8 mouse cellular contexts compared by ENCODE assay signal in genomic region chr3:152191791-152192237, GRCm38 (mm10). TPM values are rescaled to one million over a fixed set of nuclear protein-coding genes. Genes with fewer than 3 reads are reported as not detected.
DNase-seq lines count a peak whose midpoint lies in the region; TF ChIP-seq lines count a peak whose summit lies in the region.

No protein-coding gene starts in this region.

- no peaks in the 10 kb centered on the region for H3K36me3 ChIP-seq in kidney, adult 2 months (ENCODE audit: control insufficient read depth, insufficient read depth, low read length)
- no peaks in the 10 kb centered on the region for H3K36me3 ChIP-seq in splenic B cell, adult 2 months (ENCODE audit: control insufficient read depth, insufficient read depth, low read length, poor library complexity, severe bottlenecking)

- 1% methylated on average over 6 of the region's 6 CpGs for WGBS in kidney, adult 2 months

- peak overlapping the region; percentile 93 for H3K27ac ChIP-seq in kidney, adult 2 months (ENCODE audit: insufficient read depth, low read depth, low read length)

- peaks cover 14% of the 10 kb centered on the region for H3K4me1 ChIP-seq in kidney, adult 2 months (ENCODE audit: control insufficient read depth, insufficient read depth, low read length)

- peak; percentile 12; the same call in 1 of the 2 replicates for TF ChIP-seq CTCF in kidney, adult 2 months (conservative IDR thresholded peaks at IDR 0.05; ENCODE audit: insufficient read depth, insufficient read length, low read depth, low read length)

- peak overlapping the region; percentile 37 for H3K4me3 ChIP-seq in kidney, adult 2 months (ENCODE audit: insufficient read depth, low read depth, low read length)

- no peaks in the 10 kb centered on the region for H3K27me3 ChIP-seq in kidney, adult 2 months (replicated peaks; ENCODE audit: control insufficient read depth, insufficient read depth, low read length)
- no peaks in the 10 kb centered on the region for H3K27me3 ChIP-seq in splenic B cell, adult 2 months (ENCODE audit: control insufficient read depth, insufficient read depth, low read length, poor library complexity, severe bottlenecking)

- peak; percentile 23 for DNase-seq in spleen, adult 12 weeks (ENCODE audit: low spot score)
- no peak for DNase-seq in spleen, adult 18-20 months
- peak; percentile 29 to 41 for DNase-seq in cerebellum, postnatal 25 days
- DNase-seq in heart, adult 18-20 months: peak; percentile 73 to 77
- DNase-seq in kidney, adult 2 months: peak; percentile 76
- DNase-seq in lung, postnatal 10 days: peak; percentile 81
- peak; percentile 41 for DNase-seq in splenic B cell, adult 2 months (ENCODE audit: low read depth, low spot score)
- no peak for DNase-seq in left cerebral cortex, postnatal 10 days (ENCODE audit: extremely low spot score in 1 of 2, low spot score in 2 of 2)

- no peak for TF ChIP-seq POLR2A in kidney, adult 2 months (IDR thresholded peaks at IDR 0.05; ENCODE audit: low read depth, low read length)

- intact Hi-C loops in left cerebral cortex, postnatal 10 days (cut with DNase I): loop anchor here (5.0 kb wide), 1 partner anchor 80 kb away; no protein-coding TSS in a partner anchor

RNA-seq across cellular contexts. Expression of gene Dnajb4, which starts 18.3 kb away (rescaled TPM):
- total RNA-seq in heart, adult 18-20 months (2021): 100 to 1,000 TPM; 118 to 137 TPM
- 5.5 and 9.8 TPM in 2 replicates for polyA plus RNA-seq in kidney, adult 2 months (2012; rRNA removed)
- total RNA-seq in left cerebral cortex, postnatal 10 days (2021): 10 to 100 TPM; 47.4 to 51.2 TPM

RNA-seq across cellular contexts. Expression of gene Fubp1, which starts 18.4 kb away (rescaled TPM):
- total RNA-seq in heart, adult 18-20 months (2021): 10 to 100 TPM; 51.2 to 52.5 TPM
- polyA plus RNA-seq in kidney, adult 2 months (2012; rRNA removed): 40.8 and 49.0 TPM in 2 replicates
- total RNA-seq in left cerebral cortex, postnatal 10 days (2021): 100 to 1,000 TPM; 125 to 129 TPM

RNA-seq across cellular contexts. Expression of gene Gipc2, which starts 25.8 kb away (rescaled TPM):
- total RNA-seq in heart, adult 18-20 months (2021): 1 to 10 TPM; 4.4 to 5.0 TPM
- polyA plus RNA-seq in kidney, adult 2 months (2012; rRNA removed): 109 and 146 TPM in 2 replicates
- 1 to 10 TPM; 3.6 to 4.0 TPM for total RNA-seq in left cerebral cortex, postnatal 10 days (2021)

Comparison
In these comparisons a context has a peak if more than half of its experiments do, and no peak if none do; other contexts are left out.
1. DNase-seq: peak in spleen, adult 12 weeks (single experiment), cerebellum, postnatal 25 days (2 of 2), heart, adult 18-20 months (2 of 2), kidney, adult 2 months (single experiment), lung, postnatal 10 days (single experiment) and splenic B cell, adult 2 months (single experiment); none in spleen, adult 18-20 months (0 of 2) and left cerebral cortex, postnatal 10 days (0 of 2).